Mouse (Mus musculus): Measurements from ENCODE around the gene Ednra.

DNA sequence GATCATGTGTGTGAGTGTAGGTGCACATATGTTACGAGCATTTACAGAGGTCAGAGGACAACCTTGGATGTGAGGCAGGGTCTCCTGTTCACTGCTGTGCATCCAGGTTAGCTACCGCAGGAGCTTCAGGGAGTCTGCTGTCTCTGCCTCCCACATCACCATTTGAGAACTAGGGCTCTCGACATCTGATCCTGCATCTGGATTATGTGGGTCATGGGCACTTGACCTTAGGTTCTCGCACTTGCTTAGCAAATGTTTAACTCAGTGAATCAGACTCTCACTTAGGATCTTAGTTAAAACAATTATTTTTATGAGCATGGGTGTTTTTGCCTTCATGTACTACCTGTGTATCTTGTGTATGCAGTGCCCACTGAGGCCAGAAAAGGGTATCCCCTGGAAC lies 49.6 kb upstream of the Ednra start:
- TF ChIP-seq CTCF (IDR thresholded peaks at IDR 0.05; ENCODE audit: low read depth): no peak
- TF ChIP-seq EP300 (IDR thresholded peaks at IDR 0.05; ENCODE audit: low read depth): no peak
